Mouse (Mus musculus): ENCODE measurements around the gene Nlrx1. TPM values are rescaled to one million over a fixed set of nuclear protein-coding genes. Genes with fewer than 3 reads are reported as not detected.

Gene Nlrx1
- total and polyA plus RNA-seq, 3 experiments = 8.8 to 15.4 (median 10.9) TPM

DNA sequence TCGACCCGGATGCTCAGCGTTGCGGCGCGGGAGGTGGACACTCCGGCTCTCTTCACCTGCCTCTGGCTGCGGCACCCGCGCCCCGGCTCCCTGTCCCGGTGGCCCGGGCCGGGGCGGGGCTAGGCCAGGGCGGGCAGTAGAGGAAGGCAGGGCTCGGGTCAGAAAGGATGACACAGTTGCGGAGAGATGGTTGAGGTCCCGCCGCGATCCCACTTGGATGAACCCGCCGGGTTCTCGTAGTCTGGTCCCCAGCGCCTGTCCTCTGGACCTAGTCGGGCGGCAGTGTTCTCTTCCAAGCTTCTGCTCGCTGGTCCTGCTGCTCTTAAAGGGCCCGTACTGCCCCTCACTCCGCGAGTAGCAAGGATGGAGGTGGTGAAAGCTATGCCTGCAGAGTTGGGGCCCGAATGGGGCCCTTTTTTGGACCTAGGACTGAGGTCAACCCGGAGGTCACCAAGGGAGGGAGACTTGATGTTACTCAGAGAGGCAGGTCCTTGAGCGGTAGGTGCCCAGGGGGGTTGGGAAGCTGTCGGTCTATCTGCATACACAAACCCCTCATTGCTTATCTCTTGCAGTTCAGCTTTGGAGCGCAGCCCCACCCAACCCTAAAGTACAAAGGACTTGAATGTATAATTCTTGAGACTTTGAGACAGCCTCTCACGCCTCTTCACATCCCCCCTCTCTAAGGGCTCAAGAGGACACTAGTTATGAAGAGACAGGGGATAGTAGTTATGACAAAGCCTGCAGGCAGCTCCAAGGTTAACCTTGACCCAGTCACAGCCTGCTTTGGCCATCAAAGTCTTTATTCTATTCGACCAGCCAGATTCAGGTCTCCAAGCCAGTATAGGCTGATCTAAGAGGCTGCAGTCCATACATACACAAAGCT is 19.9 kb upstream of the Nlrx1 start, which contains the start of gene Abcg4:
TSS of gene Abcg4 (minus strand) at position 540 of the 883 bp plus-strand sequence.
- no peak within 1 kb of the TSS for H3K9ac ChIP-seq (ENCODE audit: insufficient read depth, low read depth)
- no peak within 1 kb of the TSS for H3K27ac ChIP-seq (ENCODE audit: insufficient read depth, low read depth)
- H3K4me3 ChIP-seq (replicated peaks in 1 of 3; ENCODE audit: low read depth in 2 of 3, low read length in 2 of 3, poor library complexity in 1 of 3) = no peak within 1 kb of the TSS
- H3K36me3 ChIP-seq (replicated peaks in 1 of 2; ENCODE audit: control insufficient read depth in 1 of 2, insufficient read depth in 1 of 2, low read length in 1 of 2) = peaks cover 22 to 65% of the 10 kb centered on the region in 2 experiments
- DNase-seq (ENCODE audit: extremely low read depth) = no peak
- H3K4me1 ChIP-seq (ENCODE audit: control insufficient read depth in 1 of 2, insufficient read depth in 2 of 2) = no peaks in the 10 kb centered on the region
- in situ Hi-C loops (cut with MboI; ENCODE audit: low pct_ligation_motif_present, low pct_unique_long_range_greater_than_20kb, low sequenced_read_pairs) = no loop called here
- TF ChIP-seq ZC3H11A (IDR thresholded peaks at IDR 0.05; ENCODE audit: low read depth, low read length) (no peak), TCF12 (IDR thresholded peaks at IDR 0.05; ENCODE audit: low read depth, low read length) (no peak), JUN (IDR thresholded peaks at IDR 0.05; ENCODE audit: insufficient read depth, low read depth, low read length) (no peak), EP300 (IDR thresholded peaks at IDR 0.05; ENCODE audit: low read length) (no peak), ETS1 (conservative IDR thresholded peaks at IDR 0.05; ENCODE audit: low read depth, low read length) (no peak), JUND (conservative IDR thresholded peaks at IDR 0.05; ENCODE audit: low read depth, low read length) (no peak), CTCF (conservative IDR thresholded peaks at IDR 0.05 in 1 of 2, IDR thresholded peaks at IDR 0.05 in 1 of 2; ENCODE audit: low read depth in 2 of 2, low read length in 2 of 2) (no peak), USF1 (IDR thresholded peaks at IDR 0.05; ENCODE audit: low read depth, low read length) (no peak), UBTF (IDR thresholded peaks at IDR 0.05; ENCODE audit: low read depth, low read length) (no peak), NRF1 (IDR thresholded peaks at IDR 0.05; ENCODE audit: low read depth, low read length) (no peak), GABPA (IDR thresholded peaks at IDR 0.05; ENCODE audit: insufficient replicate concordance, low read depth, low read length) (no peak), MYC (IDR thresholded peaks at IDR 0.05; ENCODE audit: low read depth, low read length) (no peak), SIN3A (IDR thresholded peaks at IDR 0.05; ENCODE audit: low read length) (no peak), ZMIZ1 (IDR thresholded peaks at IDR 0.05; ENCODE audit: low read depth, low read length) (no peak), ZNF384 (IDR thresholded peaks at IDR 0.05; ENCODE audit: low read depth, low read length) (no peak), IRF4 (IDR thresholded peaks at IDR 0.05; ENCODE audit: low read depth, low read length) (no peak), POLR2A (IDR thresholded peaks at IDR 0.05; ENCODE audit: low read depth, low read length) (no peak), CHD1 (IDR thresholded peaks at IDR 0.05; ENCODE audit: low read depth, low read length) (no peak)
- H3K27me3 ChIP-seq (replicated peaks) = no peaks in the 10 kb centered on the region
- H3K79me2 ChIP-seq (replicated peaks; ENCODE audit: control insufficient read depth, extremely low read depth, insufficient read depth, poor library complexity, severe bottlenecking) = no peaks in the 10 kb centered on the region
- H3K9me3 ChIP-seq (replicated peaks; ENCODE audit: low read length) = peaks cover 6% of the 10 kb centered on the region
- no peak within 1 kb of the TSS for H3K4me2 ChIP-seq (ENCODE audit: insufficient read depth, low read depth, poor library complexity, severe bottlenecking)
- dilution Hi-C loops (cut with MboI; ENCODE audit: extremely low pct_ligation_motif_present, extremely low pct_unique_long_range_greater_than_20kb, low sequenced_read_pairs) = no loop called here

DNA sequence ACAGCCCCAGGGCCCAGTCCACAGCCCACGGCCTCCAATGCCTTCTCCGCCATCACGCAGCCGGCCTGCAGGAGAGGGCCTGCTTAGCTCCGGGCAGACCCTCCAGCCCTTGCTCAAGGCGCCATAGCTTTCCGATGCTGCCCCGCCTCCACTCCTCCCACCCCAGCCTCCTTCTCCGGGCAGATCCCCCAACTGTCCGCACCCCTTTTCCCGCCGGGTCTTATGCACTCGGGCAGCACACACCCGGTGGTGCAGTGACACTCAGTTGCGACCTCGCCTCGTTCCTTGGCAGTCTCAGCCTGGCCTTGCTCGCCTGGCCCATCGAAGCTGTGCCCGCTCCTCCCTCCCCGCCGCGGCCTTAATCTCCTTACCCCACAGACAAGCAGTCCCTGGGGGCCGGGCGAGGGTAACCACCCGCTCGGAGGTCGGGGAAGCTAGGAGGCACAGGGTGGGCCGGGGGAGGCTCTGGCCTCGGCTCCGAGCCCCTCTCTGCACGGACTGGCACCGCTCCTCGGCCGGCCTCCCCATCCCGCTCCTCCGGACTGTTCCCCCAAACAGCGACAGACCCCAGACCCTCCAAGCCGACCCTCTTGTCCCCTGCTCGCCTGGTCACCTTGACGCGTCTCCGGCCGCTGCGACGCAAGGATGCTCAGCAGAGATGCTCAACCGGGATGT is 19.1 kb upstream of the Nlrx1 start:
- peaks cover 6% of the 10 kb centered on the region for H3K9me3 ChIP-seq (replicated peaks; ENCODE audit: low read length)
- H3K9ac ChIP-seq (ENCODE audit: insufficient read depth, low read depth) = no peak overlapping the region
- peaks cover 17 to 60% of the 10 kb centered on the region in 2 experiments for H3K36me3 ChIP-seq (replicated peaks in 1 of 2; ENCODE audit: control insufficient read depth in 1 of 2, insufficient read depth in 1 of 2, low read length in 1 of 2)
- no peaks in the 10 kb centered on the region for H3K4me1 ChIP-seq (ENCODE audit: control insufficient read depth in 1 of 2, insufficient read depth in 2 of 2)
- H3K27ac ChIP-seq (ENCODE audit: insufficient read depth, low read depth) = no peak overlapping the region
- no peak for DNase-seq (ENCODE audit: extremely low read depth)
- in situ Hi-C loops (cut with MboI; ENCODE audit: low pct_ligation_motif_present, low pct_unique_long_range_greater_than_20kb, low sequenced_read_pairs) = no loop called here
- dilution Hi-C loops (cut with MboI; ENCODE audit: extremely low pct_ligation_motif_present, extremely low pct_unique_long_range_greater_than_20kb, low sequenced_read_pairs) = no loop called here
- H3K27me3 ChIP-seq (replicated peaks) = no peaks in the 10 kb centered on the region
- no peaks in the 10 kb centered on the region for H3K79me2 ChIP-seq (replicated peaks; ENCODE audit: control insufficient read depth, extremely low read depth, insufficient read depth, poor library complexity, severe bottlenecking)
- no peak overlapping the region for H3K4me2 ChIP-seq (ENCODE audit: insufficient read depth, low read depth, poor library complexity, severe bottlenecking)
- H3K4me3 ChIP-seq (replicated peaks in 1 of 3; ENCODE audit: low read depth in 2 of 3, low read length in 2 of 3, poor library complexity in 1 of 3) = no peak overlapping the region
- TF ChIP-seq ELF1 (IDR thresholded peaks at IDR 0.05; ENCODE audit: low read depth, low read length) (no peak), PAX5 (IDR thresholded peaks at IDR 0.05; ENCODE audit: low read length) (no peak), IRF4 (IDR thresholded peaks at IDR 0.05; ENCODE audit: low read depth, low read length) (no peak), JUN (IDR thresholded peaks at IDR 0.05; ENCODE audit: insufficient read depth, low read depth, low read length) (no peak), ZKSCAN1 (IDR thresholded peaks at IDR 0.05; ENCODE audit: borderline replicate concordance, low read depth, low read length) (no peak), ZMIZ1 (IDR thresholded peaks at IDR 0.05; ENCODE audit: low read depth, low read length) (no peak), USF1 (IDR thresholded peaks at IDR 0.05; ENCODE audit: low read depth, low read length) (no peak), SMC3 (IDR thresholded peaks at IDR 0.05; ENCODE audit: low read depth, low read length) (no peak), ZNF384 (IDR thresholded peaks at IDR 0.05; ENCODE audit: low read depth, low read length) (no peak), EP300 (IDR thresholded peaks at IDR 0.05; ENCODE audit: low read length) (no peak), USF2 (conservative IDR thresholded peaks at IDR 0.05; ENCODE audit: low read depth, low read length) (no peak), MAZ (IDR thresholded peaks at IDR 0.05; ENCODE audit: low read depth, low read length) (no peak), MEF2A (IDR thresholded peaks at IDR 0.05; ENCODE audit: borderline replicate concordance, low read depth, low read length) (no peak), MXI1 (IDR thresholded peaks at IDR 0.05; ENCODE audit: low read depth, low read length) (no peak), MAX (IDR thresholded peaks at IDR 0.05; ENCODE audit: low read length) (no peak), BHLHE40 (IDR thresholded peaks at IDR 0.05; ENCODE audit: low read depth, low read length) (no peak), CTCF (conservative IDR thresholded peaks at IDR 0.05 in 1 of 2, IDR thresholded peaks at IDR 0.05 in 1 of 2; ENCODE audit: low read depth in 2 of 2, low read length in 2 of 2) (no peak), RCOR1 (conservative IDR thresholded peaks at IDR 0.05; ENCODE audit: low read depth, low read length) (no peak)

All from CH12.LX (cell line).